Mouse (Mus musculus): Measurements from ENCODE around the gene Slc6a18. TPM values are rescaled to one million over a fixed set of nuclear protein-coding genes. Genes with fewer than 3 reads are reported as not detected.

Gene Slc6a18
- total RNA-seq, 2 experiments from 2014 or later: not detected

Other genes starting within 250 kb of the Slc6a18 start
- gene Lpcat1, start 210.8 kb downstream of the Slc6a18 start, total RNA-seq (2015): 12.7 and 14.9 TPM in 2 replicates
- 23.5 and 23.6 TPM in 2 replicates for gene Lpcat1, start 210.8 kb downstream of the Slc6a18 start, total RNA-seq (2017)
- gene Slc6a3, start 141.3 kb downstream of the Slc6a18 start, total RNA-seq (2015): not detected in 2 replicates
- 0.07 TPM in 1 of 2 replicates, not detected in the other for gene Slc6a3, start 141.3 kb downstream of the Slc6a18 start, total RNA-seq (2017)
- gene Clptm1l, start 74.0 kb downstream of the Slc6a18 start, total RNA-seq (2015): 171 and 196 TPM in 2 replicates
- 66.0 and 76.0 TPM in 2 replicates for gene Clptm1l, start 74.0 kb downstream of the Slc6a18 start, total RNA-seq (2017)
- gene Tert, start 51.1 kb downstream of the Slc6a18 start, total RNA-seq (2015): 0.04 TPM in 1 of 2 replicates, not detected in the other
- gene Tert, start 51.1 kb downstream of the Slc6a18 start, total RNA-seq (2017): 0.11 TPM in 1 of 2 replicates, not detected in the other
- gene Slc6a19, start 26.8 kb upstream of the Slc6a18 start, total RNA-seq (2015): 0.34 TPM in 1 of 2 replicates, not detected in the other
- 0.04 TPM in 1 of 2 replicates, not detected in the other for gene Slc6a19, start 26.8 kb upstream of the Slc6a18 start, total RNA-seq (2017)
- 3.6 and 8.3 TPM in 2 replicates for gene Slc12a7, start 55.1 kb upstream of the Slc6a18 start, total RNA-seq (2015)
- 2.6 and 4.3 TPM in 2 replicates for gene Slc12a7, start 55.1 kb upstream of the Slc6a18 start, total RNA-seq (2017)
- gene Nkd2, start 169.6 kb upstream of the Slc6a18 start, total RNA-seq (2015): not detected in 2 replicates
- 0.07 TPM in 1 of 2 replicates, not detected in the other for gene Nkd2, start 169.6 kb upstream of the Slc6a18 start, total RNA-seq (2017)

Data from megakaryocyte, adult 5-6 weeks (primary cell).